Mouse (Mus musculus) neural tube, embryonic 10.5 days (tissue): Measurements from ENCODE around the gene Olfr1410.

Experiments
- DNase-seq: peaks from one replicate; pipeline ENCODE4 v3.0.0-alpha.2; 2017; ENCODE audit warnings: low spot score; ENCODE audit errors: extremely low spot score

Olfr1410 gene

DNA sequence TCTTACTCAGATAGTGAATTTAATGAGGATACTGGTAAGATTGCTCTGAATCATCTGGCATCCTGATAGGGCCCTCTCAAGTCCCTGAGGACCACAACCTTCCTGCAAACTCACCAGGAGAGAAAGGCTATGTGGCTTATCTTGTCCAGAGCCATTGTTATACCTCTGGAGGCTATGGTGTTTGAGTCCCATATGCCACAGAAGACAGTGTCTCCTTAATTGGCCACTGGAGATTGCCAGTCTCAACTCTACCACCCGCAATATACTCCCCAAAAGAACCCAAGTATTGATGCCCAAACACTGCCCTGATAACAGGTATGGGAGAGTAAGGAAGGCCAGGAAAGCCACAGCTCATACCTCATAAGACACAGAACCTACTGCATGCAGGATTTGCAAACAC, at the start of gene Olfr1410:
TSS of gene Olfr1410 (plus strand) at position 301 of the 400 bp plus-strand sequence.
- no peak for DNase-seq

DNA sequence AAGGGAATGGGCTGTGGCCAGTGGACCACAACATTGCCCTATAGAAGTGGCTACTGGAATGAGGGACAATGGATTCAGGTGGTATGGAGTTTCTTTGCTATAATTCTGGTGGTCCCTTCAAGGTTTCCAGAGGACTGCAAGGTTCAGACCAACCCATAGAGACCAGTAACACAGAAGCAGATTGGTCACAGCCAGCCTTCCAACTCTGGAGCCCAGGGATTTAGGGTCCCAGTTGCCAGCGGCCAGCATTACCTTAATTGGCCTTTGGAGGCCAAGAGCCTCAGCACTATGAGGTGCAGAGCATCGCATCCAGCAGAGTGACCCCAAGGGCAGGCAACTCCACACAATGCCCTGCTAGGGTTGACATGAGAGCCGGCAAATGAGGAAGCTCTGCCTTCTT, 34.6 kb upstream of the Olfr1410 start, which contains the start of gene Olfr1413:
TSS of gene Olfr1413 (plus strand) at position 301 of the 400 bp plus-strand sequence.
- DNase-seq: no peak

DNA sequence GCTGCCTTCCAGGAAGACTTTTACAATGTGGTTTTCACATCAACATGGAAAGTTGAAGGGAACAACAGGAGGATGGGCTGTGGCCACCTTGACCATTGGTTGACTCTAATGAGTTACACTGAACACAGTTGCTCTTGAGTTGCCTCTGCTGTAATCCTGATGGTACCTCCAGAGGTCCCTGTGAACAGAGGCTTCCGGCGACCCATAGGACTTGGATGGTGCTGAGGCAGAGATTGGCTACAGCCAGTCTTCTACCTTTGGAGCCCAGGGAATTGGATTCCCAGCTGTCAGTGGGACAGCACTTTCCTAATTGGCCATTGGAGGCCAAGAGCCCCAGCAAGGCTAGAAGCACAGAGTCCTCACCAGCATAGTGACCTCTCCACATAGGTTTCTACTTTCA, 20.1 kb upstream of the Olfr1410 start, which contains the start of gene Olfr1412:
TSS of gene Olfr1412 (plus strand) at position 301 of the 400 bp plus-strand sequence.
- DNase-seq: no peak

DNA sequence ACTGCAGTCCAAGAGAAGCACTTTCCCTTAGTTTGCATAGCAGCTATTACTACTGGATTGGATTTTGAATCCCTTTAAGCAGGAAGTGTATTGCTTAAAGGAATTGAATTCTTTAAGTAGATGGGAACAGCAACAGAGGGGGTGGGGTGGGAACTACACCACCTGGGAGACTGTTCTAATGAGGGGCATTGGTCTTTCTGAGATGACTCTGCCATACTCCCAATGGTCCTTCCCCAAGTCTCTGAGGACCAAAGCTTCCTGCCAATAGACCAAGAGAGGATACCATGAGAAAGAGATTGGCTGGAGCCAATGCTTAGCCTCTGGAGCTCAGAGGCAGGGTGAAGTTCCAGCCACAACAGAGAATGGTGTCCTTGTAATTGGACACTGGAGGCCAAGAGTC, 11.5 kb upstream of the Olfr1410 start, which contains the start of gene Olfr1411:
TSS of gene Olfr1411 (plus strand) at position 301 of the 400 bp plus-strand sequence.
- DNase-seq: no peak

DNA sequence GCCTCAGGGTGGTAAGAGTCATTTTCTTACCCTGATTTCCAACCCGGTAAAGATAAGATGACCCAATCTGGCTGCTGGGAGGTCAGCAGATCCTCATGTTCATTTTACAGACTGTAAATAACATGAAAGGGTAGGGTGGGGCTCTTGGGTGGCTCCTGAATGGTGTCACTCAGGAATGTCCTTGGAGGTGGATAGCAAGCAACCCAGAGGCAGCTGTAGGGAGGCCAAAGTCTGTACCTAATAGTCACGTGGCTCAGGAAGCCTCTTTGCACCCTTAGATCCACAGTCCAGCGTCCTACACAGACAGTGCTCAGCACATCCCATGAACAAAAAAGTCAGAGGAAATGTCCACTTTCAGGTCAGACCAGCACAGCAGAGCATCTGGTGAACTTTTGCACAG, 9.6 kb upstream of the Olfr1410 start:
- DNase-seq: no peak

DNA sequence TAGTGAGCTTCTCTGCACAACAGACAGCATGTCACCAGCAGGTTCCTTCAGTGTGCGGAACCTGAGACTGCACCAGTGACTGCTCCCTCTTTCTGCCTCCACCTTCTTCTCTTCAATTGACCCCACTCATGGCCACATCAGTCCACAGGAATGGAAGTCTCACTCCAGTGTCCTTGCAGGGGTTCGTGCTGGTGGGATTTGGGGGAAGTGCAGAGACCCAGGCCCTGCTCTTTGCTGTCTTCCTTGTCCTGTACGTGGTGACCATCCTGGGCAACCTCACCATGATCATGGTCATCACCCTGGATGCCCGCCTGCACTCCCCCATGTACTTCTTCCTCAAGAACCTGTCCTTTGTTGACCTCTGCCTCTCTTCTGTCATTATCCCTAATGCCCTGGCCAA, 2.1 kb downstream of the Olfr1410 start:
- no peak for DNase-seq

DNA sequence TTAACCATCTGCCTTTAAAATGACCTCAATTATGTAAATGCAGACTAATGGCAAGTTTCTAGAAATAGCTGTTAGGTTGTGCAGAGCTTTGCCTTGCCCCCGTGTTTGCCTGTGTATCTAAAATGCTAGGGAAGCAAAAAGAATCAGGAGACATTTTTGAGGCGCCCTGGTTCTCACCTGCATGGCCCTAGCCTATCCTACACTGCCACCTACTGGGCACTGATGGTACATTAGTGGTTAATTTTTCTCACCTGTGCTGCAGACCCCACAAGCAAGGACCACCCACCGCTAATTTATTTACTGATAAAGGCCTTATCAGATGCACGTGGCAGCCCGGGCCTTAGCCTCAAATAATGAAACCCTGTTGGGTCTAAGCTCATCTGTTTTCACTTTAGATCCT, 5.4 kb downstream of the Olfr1410 start:
- DNase-seq: peak; percentile 57

DNA sequence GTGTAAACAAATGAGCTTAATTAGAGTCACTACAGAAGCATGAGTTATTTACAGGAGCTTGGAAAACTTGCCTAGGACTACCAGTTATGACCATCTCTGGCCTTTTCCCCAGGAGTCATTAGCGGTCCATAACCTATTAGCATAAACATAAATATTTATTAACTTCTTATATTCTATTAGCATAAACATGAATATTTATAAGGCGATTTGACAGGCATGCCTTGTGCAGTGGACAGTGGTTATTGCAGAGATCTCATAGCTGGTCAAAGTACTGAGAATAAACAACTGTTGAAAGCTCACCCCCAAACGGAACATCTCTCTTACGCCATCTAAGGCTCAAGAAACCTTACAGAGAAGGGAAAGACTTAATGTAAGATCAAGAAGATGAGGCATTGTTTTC, 7.6 kb downstream of the Olfr1410 start:
- no peak for DNase-seq

DNA sequence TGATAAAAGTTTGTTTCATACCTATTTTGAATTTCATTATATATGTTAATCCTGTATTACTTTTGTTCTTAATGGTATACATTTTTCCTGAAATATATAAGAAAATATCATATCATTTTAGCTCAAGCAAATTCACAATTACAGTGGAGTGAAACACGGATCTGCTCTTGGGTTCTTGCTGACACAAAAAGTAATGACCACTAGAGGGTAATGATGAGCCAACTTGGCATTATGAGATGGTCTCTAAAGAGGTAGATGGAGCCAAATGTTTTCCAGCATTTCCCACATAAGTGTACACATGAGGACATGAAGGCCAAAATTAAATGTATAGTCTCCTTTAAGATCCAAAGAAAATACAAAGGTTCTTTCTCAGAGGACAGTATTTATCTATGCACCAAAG, 8.9 kb downstream of the Olfr1410 start:
- peak; percentile 2 for DNase-seq

DNA sequence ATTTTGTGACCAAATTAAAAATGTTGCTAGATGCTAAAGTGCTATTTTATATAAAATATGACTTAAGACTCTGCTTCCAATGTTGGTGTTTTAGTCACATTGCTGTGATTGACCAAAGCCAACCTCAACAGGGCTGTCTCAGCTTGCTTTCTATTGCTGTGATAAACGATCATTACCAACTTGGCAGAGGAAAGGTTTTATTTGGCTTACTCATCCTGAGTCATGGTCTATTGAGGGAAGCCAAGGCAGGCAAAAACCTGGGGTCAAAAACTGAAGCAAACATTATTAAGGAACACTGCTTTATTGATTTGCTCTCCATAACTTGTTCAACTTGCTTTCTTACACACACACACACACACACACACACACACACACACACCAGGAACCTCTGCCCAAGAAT, 10.5 kb downstream of the Olfr1410 start:
- no peak for DNase-seq

DNA sequence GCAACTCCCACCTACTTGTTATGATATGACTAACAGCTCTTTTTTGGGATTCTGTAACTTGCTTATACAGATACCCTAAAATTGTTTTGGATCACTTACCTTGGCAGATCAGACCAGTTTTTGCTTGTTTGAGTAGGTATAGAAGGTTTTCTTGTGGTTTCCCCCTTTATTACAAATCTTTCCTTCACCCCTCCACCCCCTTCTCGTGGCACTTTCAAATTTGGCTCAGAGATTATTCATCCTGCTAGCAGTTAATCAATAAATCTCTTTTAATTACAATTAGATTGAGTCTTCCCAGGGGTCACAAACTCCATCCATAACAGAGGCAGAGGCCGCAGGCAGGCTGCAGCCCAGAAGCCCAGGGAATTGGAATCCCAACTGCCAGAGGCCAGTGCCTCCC, 11.9 kb downstream of the Olfr1410 start, which contains the start of gene Olfr12:
TSS of gene Olfr12 (plus strand) at position 301 of the 400 bp plus-strand sequence.
- no peak for DNase-seq

DNA sequence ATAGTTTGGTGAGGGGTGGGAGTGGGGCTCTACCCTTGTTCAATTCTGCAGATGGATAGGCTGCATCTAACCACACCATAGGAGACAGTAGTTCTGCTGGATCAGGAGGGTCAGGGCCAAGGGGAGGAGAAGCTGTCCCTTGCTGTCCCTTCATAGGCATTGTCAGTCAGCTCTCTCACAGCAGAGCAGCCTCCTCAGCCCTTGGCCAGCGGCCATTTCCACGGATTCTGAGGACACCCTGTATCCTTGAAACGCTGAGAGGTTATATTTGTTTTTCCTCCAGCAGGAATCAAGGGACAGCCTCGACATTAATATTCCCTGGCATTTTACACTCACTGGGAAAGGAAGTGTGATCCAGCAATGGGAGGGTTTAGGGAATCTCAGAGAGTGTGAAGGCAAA, 12.8 kb downstream of the Olfr1410 start:
- no peak for DNase-seq

DNA sequence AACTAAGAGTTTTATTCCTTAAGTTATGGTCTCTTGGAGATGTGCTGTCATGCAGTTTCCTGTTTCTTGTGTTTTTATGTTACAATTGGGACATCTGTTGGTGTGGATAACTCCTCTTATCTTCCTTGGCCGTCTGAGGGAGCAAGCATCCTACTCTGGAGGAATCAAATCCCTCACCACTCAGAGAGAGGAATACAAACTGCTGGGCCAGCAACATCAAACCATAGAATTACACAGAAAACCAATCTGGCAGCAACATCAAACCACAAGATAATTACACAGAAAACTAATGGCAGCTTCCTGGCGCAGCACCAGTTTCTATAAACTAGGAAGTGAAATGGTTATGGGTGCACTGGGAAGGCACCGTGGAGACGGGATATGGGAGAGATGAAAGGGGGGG, 22.6 kb downstream of the Olfr1410 start:
- DNase-seq: no peak

DNA sequence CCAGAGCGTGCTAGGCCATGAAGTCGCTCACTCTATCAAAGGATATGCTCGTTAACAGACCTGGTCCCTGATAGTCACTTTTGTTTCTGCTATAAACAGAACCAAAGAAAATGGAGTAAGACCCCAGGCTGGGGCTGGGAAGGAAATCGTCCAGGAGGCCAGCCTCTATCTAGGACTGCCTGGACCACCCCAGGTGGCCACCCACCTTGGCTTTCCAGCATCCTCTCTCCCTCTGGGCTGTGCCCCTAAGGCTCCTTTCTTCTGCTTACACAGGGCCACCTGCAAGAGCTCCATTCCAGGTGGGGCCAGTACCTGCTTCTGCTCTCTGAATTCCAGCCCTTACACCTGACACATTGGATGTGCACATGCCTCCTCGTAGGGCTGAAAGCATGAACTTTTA, 26.6 kb downstream of the Olfr1410 start:
- DNase-seq: no peak

DNA sequence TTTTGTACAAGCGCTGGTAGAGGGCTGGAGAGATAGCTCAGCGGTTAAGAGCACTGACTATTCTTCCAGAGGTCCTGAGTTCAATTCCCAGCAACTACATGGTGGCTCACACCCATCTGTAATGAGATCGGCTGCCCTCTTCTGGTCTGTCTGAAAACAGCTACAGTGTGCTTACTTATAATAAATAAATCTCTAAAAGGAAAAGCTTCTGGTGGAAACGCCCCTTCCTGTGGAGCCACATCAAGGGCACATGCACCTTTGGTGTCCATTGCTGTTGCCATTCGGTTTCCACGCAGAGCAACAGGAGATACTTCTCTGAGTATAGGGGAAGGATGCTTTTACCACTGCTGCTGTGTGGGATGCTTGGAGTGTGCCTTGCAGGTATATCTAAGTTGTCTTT, 27.4 kb downstream of the Olfr1410 start:
- no peak for DNase-seq

DNA sequence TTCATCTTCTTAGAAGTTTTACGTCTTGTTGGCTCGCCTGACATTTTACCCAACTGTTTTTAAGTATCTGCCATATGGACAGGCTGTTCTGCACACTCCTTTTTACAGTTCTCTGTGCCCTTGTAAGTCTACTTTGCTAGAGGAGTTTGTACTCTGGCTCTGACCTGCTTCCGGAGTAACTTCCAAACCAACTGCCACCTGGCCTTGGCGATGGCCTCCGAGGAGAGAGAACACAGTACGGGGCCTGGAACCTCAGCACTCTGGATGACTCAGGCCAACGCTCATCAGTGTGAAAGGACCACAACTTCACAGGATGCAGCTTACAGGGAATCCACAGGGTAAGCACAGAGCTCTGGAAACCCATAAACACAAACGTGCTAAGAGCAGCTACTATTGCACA, 28.1 kb downstream of the Olfr1410 start:
- DNase-seq: no peak

DNA sequence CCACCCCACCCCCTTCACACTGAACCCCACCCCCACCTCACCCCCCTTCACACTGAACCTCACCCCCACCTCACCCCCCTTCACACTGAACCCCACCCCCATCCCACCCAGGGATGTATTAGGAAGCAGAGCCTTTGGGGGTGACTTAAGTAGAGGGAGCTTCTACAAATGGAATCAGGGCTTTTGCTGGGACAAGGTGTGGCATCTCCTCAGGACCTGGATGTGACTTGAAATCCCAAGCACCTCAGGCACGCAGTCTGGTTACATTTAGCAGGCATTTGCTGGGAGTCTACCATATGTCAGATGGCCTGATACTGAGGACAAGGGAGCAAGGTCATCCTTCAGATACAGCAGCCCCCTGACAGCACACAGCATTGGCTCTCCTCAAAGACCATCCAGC, 29.0 kb downstream of the Olfr1410 start:
- no peak for DNase-seq

DNA sequence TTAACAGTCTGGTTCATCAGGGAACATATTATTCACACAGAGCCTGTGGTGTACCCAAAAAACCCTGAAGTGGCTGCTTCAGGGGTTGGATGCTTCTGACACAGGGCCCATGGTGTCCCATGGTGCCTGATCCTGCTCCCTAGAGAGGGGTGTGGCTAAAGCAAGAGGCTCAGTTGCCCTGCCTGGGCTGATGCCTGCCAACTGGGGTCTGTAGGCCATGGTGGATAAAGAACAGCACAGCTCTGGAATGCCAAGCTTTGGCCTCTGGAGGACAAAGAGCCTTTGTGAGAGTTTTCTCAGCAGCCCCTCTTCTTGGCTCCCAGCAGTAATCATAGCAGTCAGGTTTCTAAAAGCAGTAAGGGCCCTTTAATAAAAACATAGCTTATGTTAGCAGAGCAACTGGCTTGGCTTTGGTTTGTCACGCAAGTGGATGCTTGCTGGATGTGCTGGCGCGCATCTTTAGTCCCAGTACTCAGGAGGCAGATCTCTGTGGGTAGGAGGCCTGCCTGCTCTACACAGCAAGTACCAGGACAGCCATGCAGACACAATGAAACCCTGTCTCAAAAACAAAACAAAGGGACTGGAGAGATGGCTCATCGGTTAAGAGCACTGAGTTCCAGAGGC, 29.5 kb downstream of the Olfr1410 start:
- DNase-seq: no peak

DNA sequence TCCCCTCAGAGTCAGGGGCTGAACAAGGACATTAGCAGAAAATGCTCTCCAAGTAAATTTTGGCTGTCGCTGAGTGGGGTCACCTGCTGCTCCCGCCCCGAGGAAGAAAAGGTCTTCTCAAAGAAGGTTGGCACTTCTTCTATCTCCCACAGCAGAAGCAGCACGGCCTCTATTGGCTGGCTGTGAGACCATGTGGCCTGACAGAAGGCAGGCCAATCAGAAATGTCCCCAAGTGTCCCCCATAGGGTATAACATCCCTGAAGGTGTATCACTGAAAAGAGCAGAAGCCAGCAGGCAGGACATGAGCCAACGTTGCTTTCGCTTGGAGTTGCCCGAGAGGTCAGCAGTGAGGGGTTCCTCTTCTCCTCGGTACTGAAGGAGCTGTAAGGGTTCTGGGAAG, 30.4 kb downstream of the Olfr1410 start:
- no peak for DNase-seq

DNA sequence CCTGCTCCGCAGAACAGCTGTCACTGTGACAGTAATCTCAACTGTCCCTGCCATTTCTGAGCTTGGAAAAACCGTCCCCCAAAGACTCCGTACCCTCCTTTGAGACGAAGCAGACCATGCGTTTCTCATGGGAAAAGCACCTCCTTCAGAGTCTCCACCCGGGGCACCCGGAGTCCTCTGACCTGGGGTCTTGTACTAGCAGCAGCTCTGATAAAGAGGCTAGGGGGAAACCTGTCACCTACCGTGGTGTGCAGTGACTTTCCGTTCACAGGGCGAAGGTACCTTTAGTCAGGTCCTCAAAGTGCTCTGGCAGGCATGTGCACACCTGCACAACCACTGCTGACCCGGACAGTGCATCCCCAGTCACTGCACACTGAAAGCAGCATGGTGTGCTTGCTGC, 31.1 kb downstream of the Olfr1410 start:
- DNase-seq: no peak

DNA sequence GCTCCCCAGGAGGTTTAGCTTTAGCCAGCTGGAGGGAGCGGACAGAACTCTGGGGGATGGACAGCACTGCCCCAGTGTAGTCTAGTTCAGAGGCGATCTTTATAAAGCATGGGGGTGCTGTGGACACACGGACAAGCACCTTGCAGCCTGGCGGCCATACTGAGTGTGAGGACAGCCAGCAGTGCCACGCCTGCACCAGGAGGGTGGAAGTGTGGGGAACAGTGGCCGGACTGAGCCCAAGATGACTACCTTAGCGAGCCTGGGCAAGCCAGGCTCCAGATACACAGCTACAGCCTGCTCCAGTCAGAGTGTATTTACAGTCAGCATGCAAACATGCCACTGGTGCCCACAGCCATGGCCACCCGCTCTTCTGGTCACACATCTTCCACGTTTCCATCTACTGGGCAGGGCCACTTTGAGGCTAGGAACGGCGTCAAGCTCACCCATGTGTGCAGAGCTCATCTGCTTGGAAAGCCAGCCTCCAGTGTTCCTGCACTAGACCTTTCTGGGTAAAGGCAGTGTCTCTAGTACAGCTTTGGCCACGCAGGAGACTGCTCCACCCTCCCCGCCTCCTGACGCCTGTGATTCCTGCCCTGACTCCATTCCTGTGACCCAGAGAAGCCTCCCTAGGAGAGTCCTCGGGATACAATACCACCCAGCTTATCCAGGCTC, 32.1 kb downstream of the Olfr1410 start:
- no peak for DNase-seq

DNA sequence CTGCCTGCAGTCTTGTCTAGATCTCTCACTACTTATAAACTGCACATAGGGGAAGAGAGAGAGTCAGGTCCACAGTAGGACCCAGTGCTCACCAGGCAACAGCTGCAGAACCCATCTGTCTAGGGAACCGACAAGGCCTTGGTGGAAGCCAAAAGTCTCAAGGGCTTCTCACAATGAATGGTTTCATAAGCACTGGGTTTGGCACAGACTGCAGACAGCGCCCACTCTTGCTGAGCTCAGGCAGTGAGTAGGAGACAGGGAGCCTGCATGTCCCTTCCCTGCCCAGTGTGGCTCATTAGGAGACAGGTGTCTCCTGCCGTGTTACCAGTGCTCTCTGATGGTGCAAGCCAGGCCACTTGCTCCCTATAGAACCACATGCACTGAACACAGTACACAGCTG, 32.6 kb downstream of the Olfr1410 start:
- DNase-seq: no peak

DNA sequence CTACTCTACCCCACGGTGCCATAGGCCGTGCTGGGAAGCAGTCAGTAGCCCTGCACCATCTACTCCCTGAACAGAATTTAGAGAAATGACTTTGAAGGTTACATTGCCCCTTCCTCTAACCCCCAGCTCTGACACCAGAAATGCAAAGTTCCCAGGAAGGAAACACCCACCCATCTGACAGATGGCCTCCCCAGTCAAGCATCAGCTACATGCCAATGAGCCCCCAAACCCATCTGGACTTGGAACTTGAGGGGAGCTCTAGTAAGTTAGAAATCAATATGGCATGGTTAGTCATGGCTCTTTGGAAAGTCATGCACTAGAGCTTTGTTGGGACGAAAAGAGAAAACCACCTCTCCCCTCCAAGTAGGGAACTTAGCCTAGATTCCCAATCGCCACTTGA, 33.2 kb downstream of the Olfr1410 start:
- DNase-seq: no peak
